Mouse (Mus musculus) limb, embryonic 10.5 days (tissue): ENCODE measurements around the gene Vrtn. TPM values are rescaled to one million over a fixed set of nuclear protein-coding genes. Genes with fewer than 3 reads are reported as not detected.

Source experiments
- DNase-seq: peaks from one replicate; pipeline ENCODE4 v3.0.0-alpha.2; 2017; ENCODE audit warnings: low spot score
- H3K27ac ChIP-seq: fragments of 300-500 bp; sonication (generic); 2 replicates; pipeline ENCODE4 v1.5.1; 2016; ENCODE audit warnings: mild to moderate bottlenecking
- H3K27me3 ChIP-seq: fragments of 300-500 bp; sonication (generic); 2 replicates; pipeline ENCODE4 v1.6.1; 2016; ENCODE audit warnings: low read depth, mild to moderate bottlenecking; ENCODE audit not compliant: poor library complexity, severe bottlenecking
- H3K36me3 ChIP-seq: fragments of 300-500 bp; sonication (generic); 2 replicates; pipeline ENCODE4 v1.6.1; 2016; ENCODE audit warnings: mild to moderate bottlenecking, moderate library complexity
- H3K4me1 ChIP-seq: fragments of 300-500 bp; sonication (generic); 2 replicates; pipeline ENCODE4 v1.6.1; 2016
- H3K4me3 ChIP-seq: fragments of 300-500 bp; sonication (generic); 2 replicates; pipeline ENCODE4 v1.5.1; 2016; ENCODE audit warnings: mild to moderate bottlenecking, moderate library complexity
- H3K9me3 ChIP-seq: fragments of 300-500 bp; sonication (generic); replicated peaks from 2 replicates; pipeline ENCODE4 v1.6.1; 2016; ENCODE audit warnings: mild to moderate bottlenecking
- WGBS: fragments of 180-500 bp; shearing (Covaris S2); methylation state at CpG from one replicate; pipeline ENCODE4 v1.1.7; 2016; 5-methylcytosine and 5-hydroxymethylcytosine counted together
- polyA plus RNA-seq: library from polyadenylated mRNA; unstranded; fragments of >200 nt; fragmentation: Nextera tagmentation; extraction: Ambion mirVana; gene quantifications from 2 replicates; pipeline ENCODE4 v1.2.1, GENCODE M21; 2016

Vrtn gene
- not detected in 2 replicates for polyA plus RNA-seq

DNA sequence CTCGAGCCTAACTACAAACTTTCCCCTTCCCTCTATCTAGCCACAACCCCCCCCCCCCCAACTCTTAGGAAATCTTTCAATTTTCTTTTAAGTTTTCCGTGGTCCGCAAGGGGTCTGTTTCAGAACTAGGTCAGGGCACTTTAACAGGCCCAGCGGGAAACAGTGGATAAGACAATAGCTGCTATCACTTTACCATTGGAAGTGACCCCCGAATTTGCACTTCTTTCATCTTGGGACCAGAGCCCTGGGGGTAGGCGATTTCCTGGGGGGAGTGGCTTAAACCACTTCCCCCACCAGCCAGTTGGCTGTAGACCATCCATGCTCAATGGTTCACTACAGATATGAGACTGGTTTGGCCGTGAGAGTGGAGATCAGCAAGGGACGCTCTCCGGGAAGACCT lies at the start of gene Vrtn:
Gene Vrtn, plus strand, starts transcription at position 366 of the 400 bp plus-strand sequence.
- Histone ChIP-seq H3K4me1 (peaks cover 18% of the 10 kb centered on the region), H3K36me3 (no peaks in the 10 kb centered on the region), H3K4me3 (no peak within 1 kb of the TSS), H3K27ac (no peak within 1 kb of the TSS), H3K27me3 (peaks cover 59% of the 10 kb centered on the region), H3K9me3 (no peaks in the 10 kb centered on the region)
- WGBS, result 6% methylated on average over 9 of the region's 9 CpGs
- no peak for DNase-seq

DNA sequence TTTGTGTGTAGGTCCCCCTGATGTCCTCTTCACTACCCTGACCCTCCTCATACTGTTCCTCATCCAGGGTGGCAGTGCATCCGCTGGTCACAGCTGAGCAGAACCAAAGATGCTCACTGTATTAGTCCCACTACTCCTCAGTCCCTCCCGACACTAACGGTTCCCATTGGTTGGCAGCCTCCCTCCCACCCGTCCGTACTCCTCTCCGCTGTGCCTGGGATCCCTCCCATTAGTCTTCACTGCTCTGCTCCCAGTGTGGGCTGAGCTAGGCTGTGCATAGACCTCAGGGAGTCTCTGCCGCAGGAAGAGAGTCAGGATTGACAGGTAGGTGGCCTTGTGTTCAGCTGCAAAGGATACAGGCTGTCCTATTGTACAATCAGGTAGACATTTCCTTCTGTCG lies 42.5 kb upstream of the Vrtn start:
- WGBS, result 22% methylated on average over 8 of the region's 8 CpGs
- H3K4me3 ChIP-seq, result no peak overlapping the region
- H3K27ac ChIP-seq, result no peak overlapping the region
- H3K9me3 ChIP-seq, result no peaks in the 10 kb centered on the region
- peaks cover 26% of the 10 kb centered on the region for H3K27me3 ChIP-seq
- no peaks in the 10 kb centered on the region for H3K4me1 ChIP-seq
- DNase-seq, result no peak
- H3K36me3 ChIP-seq, result peaks cover 10% of the 10 kb centered on the region

DNA sequence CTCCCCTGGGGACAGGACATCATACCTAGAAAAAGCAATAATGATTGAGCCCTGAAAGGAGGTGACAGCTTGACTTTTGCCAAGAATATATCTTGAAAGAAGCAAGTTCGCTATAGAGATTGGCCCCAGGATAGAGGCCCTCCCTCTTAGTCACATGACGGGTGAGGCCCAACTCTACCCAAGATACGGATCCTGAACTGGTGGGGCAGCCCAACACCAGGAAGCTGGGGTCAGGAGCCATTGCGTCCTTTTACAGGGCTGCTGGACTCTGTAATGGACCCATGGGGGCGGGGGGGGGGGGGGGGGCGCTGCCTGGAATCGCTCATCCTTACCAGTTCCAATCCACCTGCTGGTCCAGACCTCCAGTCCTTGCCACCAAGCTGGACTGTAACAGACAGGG lies 36.8 kb upstream of the Vrtn start:
- Histone ChIP-seq H3K27ac (no peak overlapping the region), H3K27me3 (peaks cover 2% of the 10 kb centered on the region; the same call in 1 of the 2 replicates)

DNA sequence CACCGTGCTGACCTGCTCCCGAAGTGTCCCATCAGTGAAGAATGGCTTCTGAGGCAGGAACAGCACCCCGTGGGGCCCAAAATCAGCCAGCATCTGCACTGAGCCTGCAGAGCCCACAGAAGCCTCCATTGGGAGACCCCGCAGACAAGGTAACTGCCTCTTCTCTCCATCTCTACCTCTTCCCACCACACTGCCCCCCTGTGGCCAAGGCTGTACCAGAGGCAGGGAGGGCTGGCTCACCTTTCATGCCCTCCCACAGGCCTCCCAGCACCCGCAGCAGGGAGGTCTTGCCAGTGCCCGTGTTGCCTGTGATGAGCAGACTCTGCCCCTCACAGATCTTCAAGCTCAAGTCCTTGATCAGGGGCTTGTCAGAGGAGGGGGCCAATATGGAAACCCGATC lies 35.0 kb upstream of the Vrtn start:
- 77% methylated on average over 7 of the region's 7 CpGs for WGBS
- H3K36me3 ChIP-seq, result peaks cover 46% of the 10 kb centered on the region
- H3K9me3 ChIP-seq, result no peaks in the 10 kb centered on the region
- H3K27ac ChIP-seq, result no peak overlapping the region
- H3K4me1 ChIP-seq, result no peaks in the 10 kb centered on the region
- no peaks in the 10 kb centered on the region for H3K27me3 ChIP-seq
- no peak overlapping the region for H3K4me3 ChIP-seq
- no peak for DNase-seq

More for the DNA sequence above, 36.8 kb upstream of the Vrtn start:
- Histone ChIP-seq H3K4me3 (no peak overlapping the region), H3K36me3 (peaks cover 46% of the 10 kb centered on the region), H3K9me3 (no peaks in the 10 kb centered on the region), H3K4me1 (no peaks in the 10 kb centered on the region)
- 93% methylated on average over 6 of the region's 7 CpGs for WGBS
- DNase-seq, result no peak

DNA sequence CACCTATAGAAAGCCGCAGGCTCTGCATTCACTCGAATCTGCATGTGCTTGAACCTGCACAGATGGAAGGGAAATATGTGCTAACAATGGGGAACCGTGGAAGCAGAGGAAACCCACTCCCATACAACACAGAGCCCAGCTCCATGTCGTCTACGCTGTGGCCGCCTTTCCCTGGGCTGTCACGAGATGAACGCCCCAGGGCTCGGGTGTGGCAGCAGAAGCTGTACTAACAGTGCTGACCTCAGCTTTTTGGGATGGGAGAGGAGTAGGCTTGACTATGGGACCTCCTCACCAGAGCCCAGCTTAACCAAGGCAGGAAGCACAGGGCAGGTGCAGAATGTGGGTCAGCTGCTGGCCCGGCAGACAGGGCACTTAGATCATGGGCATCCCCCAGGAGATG lies 29.1 kb upstream of the Vrtn start:
- Histone ChIP-seq H3K27ac (no peak overlapping the region), H3K4me3 (no peak overlapping the region), H3K27me3 (no peaks in the 10 kb centered on the region), H3K9me3 (no peaks in the 10 kb centered on the region), H3K4me1 (0 out of 2 replicates have a peak, but pooled peaks cover 3% of the 10 kb centered on the region), H3K36me3 (peaks cover 26% of the 10 kb centered on the region)
- DNase-seq, result no peak
- 90% methylated on average over 10 of the region's 10 CpGs for WGBS

DNA sequence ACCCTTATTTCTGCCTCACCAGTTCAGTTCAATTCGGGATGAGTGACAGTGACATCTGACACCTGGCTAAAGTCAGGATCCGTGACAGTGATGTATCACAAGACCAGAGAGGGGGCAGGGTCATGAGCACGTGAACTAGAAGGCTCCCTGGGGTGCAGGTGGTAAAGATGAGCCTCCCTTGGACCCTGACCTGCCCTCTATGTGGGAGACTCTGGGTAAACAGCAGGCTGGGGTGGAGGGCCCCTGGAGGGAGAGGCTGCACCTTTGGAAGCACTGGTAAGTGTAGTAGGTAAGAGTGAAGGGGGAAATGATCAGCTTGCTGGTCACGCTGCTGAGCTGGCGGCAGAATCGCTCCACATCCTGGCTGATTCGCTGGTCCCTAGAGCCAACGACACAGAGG lies 28.3 kb upstream of the Vrtn start:
- 0 out of 2 replicates have a peak, but pooled peaks cover 3% of the 10 kb centered on the region for H3K4me1 ChIP-seq
- WGBS, result 66% methylated on average over 8 of the region's 8 CpGs
- H3K27me3 ChIP-seq, result no peaks in the 10 kb centered on the region
- DNase-seq, result no peak
- H3K9me3 ChIP-seq, result no peaks in the 10 kb centered on the region
- peaks cover 22% of the 10 kb centered on the region for H3K36me3 ChIP-seq
- no peak overlapping the region for H3K27ac ChIP-seq
- H3K4me3 ChIP-seq, result no peak overlapping the region

DNA sequence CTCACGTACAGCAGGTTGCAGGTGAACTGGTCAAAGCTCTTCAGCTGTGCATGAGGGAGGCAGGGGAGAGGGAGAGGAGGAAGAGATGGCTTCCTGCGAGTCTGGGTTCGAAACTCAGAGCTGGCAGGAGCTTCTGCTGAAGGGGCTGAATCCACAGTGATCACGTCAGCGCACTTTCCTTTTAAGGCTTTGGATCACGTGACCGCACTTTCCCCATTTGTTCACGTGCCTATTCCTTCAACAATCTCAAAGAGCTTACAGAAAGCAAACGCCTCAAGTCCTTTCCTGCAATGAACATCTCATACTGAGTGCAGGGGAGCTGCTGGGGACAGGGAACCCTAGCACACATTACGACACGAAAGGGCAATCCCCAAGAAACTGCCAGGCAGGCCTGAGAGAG lies 26.8 kb upstream of the Vrtn start:
- Histone ChIP-seq H3K4me1 (0 out of 2 replicates have a peak, but pooled peaks cover 7% of the 10 kb centered on the region), H3K9me3 (no peaks in the 10 kb centered on the region), H3K27ac (no peak overlapping the region), H3K36me3 (peaks cover 14% of the 10 kb centered on the region), H3K4me3 (no peak overlapping the region), H3K27me3 (no peaks in the 10 kb centered on the region)
- 88% methylated on average over 11 of the region's 11 CpGs for WGBS
- DNase-seq, result no peak

DNA sequence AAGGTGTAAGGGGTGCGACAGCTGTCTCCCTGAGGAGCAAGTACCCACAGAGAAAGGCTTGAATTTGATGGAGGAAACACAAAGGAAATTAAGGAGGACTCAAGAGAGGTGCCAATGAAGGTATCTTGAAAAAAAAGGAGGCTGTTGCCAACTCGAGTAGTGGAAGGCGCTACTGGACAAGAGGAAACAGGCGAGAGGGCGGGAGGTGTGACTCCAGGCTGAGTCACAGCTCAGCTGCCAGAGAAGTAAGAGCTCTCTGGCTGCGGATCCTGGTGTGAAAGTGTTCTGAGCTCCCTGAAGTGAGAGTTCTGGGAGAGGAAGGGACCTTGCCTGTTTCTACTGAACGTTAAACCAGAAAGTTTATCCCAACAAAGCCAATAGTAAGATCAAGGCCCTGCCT lies 26.3 kb upstream of the Vrtn start:
- Histone ChIP-seq H3K36me3 (peaks cover 14% of the 10 kb centered on the region), H3K9me3 (no peaks in the 10 kb centered on the region), H3K4me1 (0 out of 2 replicates have a peak, but pooled peaks cover 7% of the 10 kb centered on the region), H3K4me3 (no peak overlapping the region), H3K27ac (no peak overlapping the region), H3K27me3 (no peaks in the 10 kb centered on the region)
- DNase-seq, result no peak
- WGBS, result 56% methylated on average over 7 of the region's 7 CpGs

DNA sequence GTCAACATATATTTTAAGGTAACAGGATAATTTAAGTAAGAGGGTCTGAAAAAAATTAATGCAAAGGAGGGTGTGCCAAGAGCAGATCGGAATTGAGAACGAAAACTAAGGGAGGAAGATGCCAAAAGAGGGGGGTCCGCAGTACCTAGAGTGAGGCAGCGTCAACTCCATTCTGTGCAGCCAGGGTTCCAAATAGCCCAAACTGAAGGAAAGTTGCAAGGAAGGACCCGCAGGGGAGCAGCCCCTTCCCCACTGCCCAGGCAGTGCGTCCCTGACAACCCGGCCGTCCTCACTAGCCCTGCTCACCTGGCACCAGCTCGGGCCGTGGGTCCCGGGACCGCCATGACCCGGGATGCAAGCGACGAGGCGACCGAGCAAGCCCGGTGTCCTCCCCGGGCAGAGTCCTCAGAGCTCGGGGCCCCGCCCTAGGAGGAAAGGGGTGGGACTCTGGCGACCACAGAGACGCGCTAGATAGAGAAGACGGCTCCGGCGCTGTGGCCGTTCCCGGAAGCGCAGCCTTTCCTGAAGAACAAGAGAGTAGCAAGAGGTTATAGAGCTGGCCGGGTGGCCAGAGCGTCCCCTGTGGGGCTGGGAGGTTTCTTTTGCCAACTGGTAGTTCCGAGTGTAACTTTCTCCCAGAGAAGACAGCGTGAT lies 23.7 kb upstream of the Vrtn start, which contains the start of gene Abcd4:
Gene Abcd4, minus strand, starts transcription at position 437 of the 654 bp plus-strand sequence.
- WGBS, result under 1% methylated on average over 34 of the region's 34 CpGs
- Histone ChIP-seq H3K27me3 (no peaks in the 10 kb centered on the region), H3K27ac (peak within 1 kb of the TSS; percentile 89), H3K4me1 (peaks cover 18% of the 10 kb centered on the region; the same call in 1 of the 2 replicates), H3K36me3 (peaks cover 11% of the 10 kb centered on the region), H3K9me3 (no peaks in the 10 kb centered on the region), H3K4me3 (peak within 1 kb of the TSS; percentile 88)
- peak; percentile 90 for DNase-seq

DNA sequence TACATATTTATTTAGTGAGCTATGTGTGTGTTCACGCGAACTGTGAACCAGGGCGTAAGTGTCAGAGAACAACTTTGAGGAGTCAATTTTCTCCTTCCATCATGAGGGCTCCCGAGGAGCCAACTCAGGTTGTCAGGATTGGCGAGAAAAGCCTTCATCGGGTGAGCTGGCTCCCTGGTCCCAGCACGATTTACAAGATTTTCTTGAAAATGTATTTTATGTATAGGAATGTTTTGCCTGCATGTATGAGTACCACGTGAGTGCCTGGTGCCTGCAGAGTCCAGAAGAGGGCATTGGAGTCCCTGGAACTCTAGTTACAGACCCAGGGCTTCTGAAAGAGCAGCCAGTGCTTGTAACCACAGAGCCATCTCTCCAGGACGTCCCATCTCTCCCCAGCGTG lies 23.2 kb upstream of the Vrtn start:
- peak; percentile 55 for DNase-seq
- H3K27me3 ChIP-seq, result no peaks in the 10 kb centered on the region
- peaks cover 7% of the 10 kb centered on the region for H3K36me3 ChIP-seq
- peak overlapping the region; percentile 88 for H3K4me3 ChIP-seq
- peak overlapping the region; percentile 89 for H3K27ac ChIP-seq
- H3K9me3 ChIP-seq, result no peaks in the 10 kb centered on the region
- peaks cover 18% of the 10 kb centered on the region; the same call in 1 of the 2 replicates for H3K4me1 ChIP-seq
- 10% methylated on average over 10 of the region's 10 CpGs for WGBS

DNA sequence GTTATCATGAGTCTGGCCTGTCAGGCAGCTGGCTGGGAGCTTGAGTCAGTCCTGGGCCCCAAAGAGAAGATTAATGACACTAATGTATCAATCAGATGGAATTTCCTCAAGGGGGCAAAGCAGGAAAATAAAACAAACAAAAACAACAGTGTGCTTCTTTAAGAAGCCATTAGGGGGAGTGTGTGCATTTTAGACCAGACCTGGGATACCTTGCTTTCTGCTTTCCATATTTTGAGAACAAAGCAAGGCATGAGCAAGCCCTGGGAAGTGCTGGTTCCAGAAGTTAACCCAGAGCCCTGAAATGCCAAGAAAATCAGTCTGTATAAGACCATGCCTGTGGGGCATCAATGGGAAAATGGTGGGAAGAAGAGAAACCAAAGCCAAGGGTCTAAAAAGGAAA lies 19.8 kb upstream of the Vrtn start:
- H3K9me3 ChIP-seq, result no peaks in the 10 kb centered on the region
- peaks cover 27% of the 10 kb centered on the region for H3K27me3 ChIP-seq
- H3K4me3 ChIP-seq, result no peak overlapping the region
- no peaks in the 10 kb centered on the region for H3K36me3 ChIP-seq
- H3K4me1 ChIP-seq, result peaks cover 24% of the 10 kb centered on the region; the same call in 1 of the 2 replicates
- H3K27ac ChIP-seq, result 0 out of 2 replicates have a peak overlapping the region, but pooled peaks have one; percentile 34
- no peak for DNase-seq

DNA sequence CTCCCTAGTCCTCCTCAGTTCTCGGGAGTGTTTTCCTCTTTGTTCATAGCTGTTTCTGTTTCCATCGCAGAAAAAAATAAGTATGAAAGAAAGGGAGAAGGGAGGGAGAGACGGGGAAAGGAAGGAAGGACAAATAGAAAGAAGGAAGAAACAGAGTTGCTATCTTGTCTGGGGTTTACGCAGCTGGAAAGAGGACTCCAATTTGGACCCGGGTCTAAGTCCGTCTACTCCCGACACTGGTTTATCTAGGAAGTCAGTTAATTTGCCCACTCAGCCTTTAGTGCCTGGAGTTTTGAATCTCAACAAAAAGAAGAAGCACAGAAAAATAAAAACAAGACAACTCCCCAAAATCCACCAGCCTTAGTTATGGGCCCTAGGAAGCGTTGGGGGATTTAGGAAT lies 16.2 kb upstream of the Vrtn start:
- 33% methylated on average over 8 of the region's 8 CpGs for WGBS
- Histone ChIP-seq H3K9me3 (no peaks in the 10 kb centered on the region), H3K4me3 (no peak overlapping the region), H3K4me1 (peaks cover 17% of the 10 kb centered on the region; the same call in 1 of the 2 replicates), H3K36me3 (no peaks in the 10 kb centered on the region), H3K27ac (no peak overlapping the region), H3K27me3 (peaks cover 37% of the 10 kb centered on the region)
- DNase-seq, result no peak

DNA sequence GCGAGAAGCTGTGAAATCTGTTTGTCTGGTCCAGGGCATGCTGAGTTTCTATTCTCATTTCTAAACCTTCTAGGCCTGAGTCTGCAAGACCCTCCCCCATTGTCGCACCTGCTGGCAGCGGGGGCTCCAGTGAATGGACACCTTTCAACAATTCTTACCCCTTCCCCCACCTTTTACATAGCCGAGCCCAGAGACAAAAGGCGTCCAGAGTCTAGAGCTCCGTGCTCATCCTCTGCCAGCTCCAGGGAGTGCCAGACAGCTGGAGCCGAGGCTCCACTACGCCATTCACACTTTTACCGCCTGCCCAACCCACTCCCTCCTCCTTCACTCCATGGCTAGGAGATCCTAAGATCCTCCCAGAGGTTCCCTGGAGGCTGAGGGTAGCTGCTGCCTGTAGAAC lies 15.7 kb upstream of the Vrtn start:
- H3K27ac ChIP-seq, result no peak overlapping the region
- H3K36me3 ChIP-seq, result no peaks in the 10 kb centered on the region
- peaks cover 17% of the 10 kb centered on the region; the same call in 1 of the 2 replicates for H3K4me1 ChIP-seq
- no peak overlapping the region for H3K4me3 ChIP-seq
- H3K27me3 ChIP-seq, result peaks cover 37% of the 10 kb centered on the region
- no peaks in the 10 kb centered on the region for H3K9me3 ChIP-seq
- WGBS, result 6% methylated on average over 9 of the region's 9 CpGs
- DNase-seq, result no peak
